Mouse (Mus musculus) limb, embryonic 10.5 days (tissue): ENCODE results near the gene Eci3. TPM values are rescaled to one million over a fixed set of nuclear protein-coding genes. Genes with fewer than 3 reads are reported as not detected.

ENCODE experiments used
- polyA plus RNA-seq: library from polyadenylated mRNA; unstranded; fragments of >200 nt; fragmentation: Nextera tagmentation; extraction: Ambion mirVana; gene quantifications from 2 replicates; pipeline ENCODE4 v1.2.1, GENCODE M21; 2016

Gene Eci3
- polyA plus RNA-seq, 1 experiment from 2014 or later, result not detected

Other genes with a start within 250 kb of the Eci3 start
- gene Fam50b, start 229.0 kb downstream of the Eci3 start, polyA plus RNA-seq, result 0.11 TPM in 1 of 2 replicates, not detected in the other
- 51.2 and 62.5 TPM in 2 replicates for gene Prpf4b, start 88.5 kb downstream of the Eci3 start, polyA plus RNA-seq
- gene Fam217a, start 39.5 kb downstream of the Eci3 start, polyA plus RNA-seq, result 0.70 and 1.3 TPM in 2 replicates
- not detected in 2 replicates for gene 4933417A18Rik, start 39.4 kb downstream of the Eci3 start, polyA plus RNA-seq
- 96.6 and 115 TPM in 2 replicates for gene Eci2, start 63.3 kb upstream of the Eci3 start, polyA plus RNA-seq